Mouse (Mus musculus) cerebellum, postnatal 14 days (tissue): ENCODE data around the gene Mrps27.
A peak's percentile ranks its signal among the peaks of the same experiment; 100 is the strongest.
"Not testable (repeated sequence)": the region's sequence is repeated elsewhere in the genome, so short reads cannot be mapped to it uniquely, and the experiment has no call there.

Experiments
- DNase-seq, 2 experiments: peaks; one replicate each; pipeline ENCODE4 v3.0.0; 2021; ENCODE audit warnings: mixed read lengths in 2 of 2

The Mrps27 gene

GRCm38 (mm10) chr13:99344599-99345575 is at the start of gene Mrps27, which contains the start of gene Ptcd2:
Gene Mrps27, plus strand, starts transcription at chr13:99344786.
Gene Ptcd2, minus strand, starts transcription at chr13:99344705.
- DNase-seq = peak; percentile 98

- DNase-seq = peak in 1 of 2 experiments; percentile 31
Observed at GRCm38 (mm10) chr13:99299921-99300320, 44.7 kb upstream of the Mrps27 start.

- DNase-seq = peak; percentile 45 to 57
Observed at GRCm38 (mm10) chr13:99303846-99304245, 40.7 kb upstream of the Mrps27 start.

GRCm38 (mm10) chr13:99304365-99304764 is 40.2 kb upstream of the Mrps27 start:
- DNase-seq = peak in 1 of 2 experiments; percentile 21

GRCm38 (mm10) chr13:99305186-99305585 is 39.4 kb upstream of the Mrps27 start:
- DNase-seq = no peak

DNA sequence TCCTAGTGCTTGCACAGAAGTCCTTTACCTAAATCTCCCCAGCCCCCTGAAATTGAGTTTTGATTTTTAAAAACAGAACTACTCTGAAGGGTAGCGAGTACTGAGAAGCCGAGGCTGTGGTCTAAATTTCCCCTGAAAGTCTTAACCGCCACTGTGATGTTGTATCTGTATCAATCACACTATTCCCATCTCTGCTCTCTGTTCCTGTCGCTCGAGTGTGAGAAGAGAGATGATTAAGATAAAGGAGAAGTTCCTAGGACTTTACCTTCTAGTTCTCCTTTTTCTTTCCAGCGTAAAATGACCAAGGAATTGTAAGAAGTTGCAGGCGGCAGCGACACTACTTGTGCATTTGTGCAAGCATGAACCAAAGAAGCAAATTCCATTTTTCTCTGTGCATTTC is 38.4 kb upstream of the Mrps27 start:
- DNase-seq = no peak

GRCm38 (mm10) chr13:99307930-99308359 is 36.6 kb upstream of the Mrps27 start:
- no peak for DNase-seq

DNA sequence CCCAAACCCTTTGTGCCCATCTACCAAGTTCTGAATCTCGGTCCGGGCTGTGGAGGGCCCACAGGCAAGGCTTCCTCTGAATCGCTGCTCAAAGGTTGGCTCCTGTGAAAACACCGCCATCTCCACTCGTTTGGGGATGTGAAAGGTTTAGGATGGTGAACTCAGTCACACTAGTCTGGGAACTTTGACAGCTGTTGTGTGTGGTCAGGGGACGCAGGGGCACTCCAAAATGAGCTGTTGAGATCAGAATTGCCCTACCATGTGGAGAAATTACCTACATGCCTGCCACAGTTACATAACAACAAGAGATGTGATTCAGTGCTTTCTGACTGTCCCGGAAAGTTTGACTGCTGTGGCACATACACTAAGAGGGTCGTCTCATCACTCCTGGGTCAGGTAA is 36.2 kb upstream of the Mrps27 start:
- DNase-seq = no peak

GRCm38 (mm10) chr13:99314098-99314497 is 30.5 kb upstream of the Mrps27 start:
- no peak for DNase-seq

- no peak for DNase-seq
Observed at GRCm38 (mm10) chr13:99314657-99315181, 29.9 kb upstream of the Mrps27 start.

GRCm38 (mm10) chr13:99316366-99316765 is 28.2 kb upstream of the Mrps27 start:
- DNase-seq = no peak

GRCm38 (mm10) chr13:99317058-99317457 is 27.5 kb upstream of the Mrps27 start:
- DNase-seq = peak; percentile 67 to 83

DNA sequence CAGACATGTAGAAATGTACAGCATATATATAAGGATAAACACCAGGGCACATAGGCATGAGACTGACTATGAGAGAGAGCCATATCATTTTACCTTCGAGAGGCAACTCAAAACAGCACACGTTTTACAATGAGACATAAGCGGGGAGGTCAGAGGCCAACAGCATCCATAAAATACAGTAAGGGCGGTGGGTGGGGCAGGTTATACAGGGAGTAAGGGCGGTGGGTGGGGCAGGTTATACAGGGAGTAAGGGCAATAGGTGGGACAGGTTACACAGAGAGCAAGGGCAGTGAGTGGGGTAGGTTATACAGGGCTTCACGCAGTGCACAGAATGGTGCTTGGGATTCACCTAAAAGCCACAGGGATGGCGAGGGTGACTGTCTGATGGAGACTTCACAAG is 24.1 kb upstream of the Mrps27 start:
- no peak for DNase-seq

GRCm38 (mm10) chr13:99322915-99323314 is 21.7 kb upstream of the Mrps27 start:
- DNase-seq = not testable (repeated sequence)

GRCm38 (mm10) chr13:99323632-99324336 is 20.8 kb upstream of the Mrps27 start:
- no peak for DNase-seq

DNA sequence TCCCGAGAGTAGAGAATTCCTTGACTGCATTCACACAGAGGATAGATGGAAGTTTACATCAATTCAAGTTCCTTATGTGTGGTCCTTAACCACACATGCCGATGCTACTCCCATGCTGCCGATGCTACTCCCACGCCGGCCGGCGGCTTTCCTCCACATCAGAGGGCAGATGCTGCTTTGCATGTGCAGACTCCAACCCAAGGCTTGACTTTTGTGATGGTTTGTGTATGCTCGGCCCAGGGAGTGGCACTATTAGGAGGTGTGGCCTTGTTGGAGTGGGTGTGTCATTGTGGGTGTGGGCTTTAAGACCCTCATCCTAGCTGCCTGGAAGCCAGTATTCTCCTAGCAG is 20.3 kb upstream of the Mrps27 start:
- DNase-seq = not testable (repeated sequence)

GRCm38 (mm10) chr13:99331255-99331654 is 13.3 kb upstream of the Mrps27 start:
- no peak for DNase-seq

GRCm38 (mm10) chr13:99337510-99337909 is 7.1 kb upstream of the Mrps27 start:
- DNase-seq = no peak

GRCm38 (mm10) chr13:99341504-99341903 is 3.1 kb upstream of the Mrps27 start:
- no peak for DNase-seq

- DNase-seq = peak in 1 of 2 experiments; percentile 18
Observed at GRCm38 (mm10) chr13:99343876-99344598, 549 bp upstream of the Mrps27 start.

DNA sequence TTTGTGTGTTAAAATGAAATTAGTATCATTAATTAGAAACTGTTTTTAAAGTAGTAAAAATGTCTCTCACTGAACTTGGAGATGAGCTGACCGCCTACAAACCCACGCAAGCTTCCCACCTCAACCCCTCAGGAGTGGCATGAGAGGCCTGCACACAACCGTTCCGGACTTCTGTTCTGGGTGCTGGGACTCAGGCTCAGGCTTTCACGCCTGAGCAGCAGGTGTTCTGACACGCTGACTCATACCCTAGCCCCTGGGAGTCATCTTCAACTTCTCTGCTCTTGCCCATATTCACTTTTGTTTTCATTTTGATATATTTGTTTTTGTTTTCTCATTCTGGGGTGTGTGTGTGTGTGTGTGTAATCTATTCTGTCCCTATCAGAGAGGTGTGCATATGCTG is 5.4 kb downstream of the Mrps27 start:
- no peak for DNase-seq

GRCm38 (mm10) chr13:99351186-99351585 is 6.6 kb downstream of the Mrps27 start:
- no peak for DNase-seq

GRCm38 (mm10) chr13:99351596-99351995 is 7.0 kb downstream of the Mrps27 start:
- DNase-seq = no peak
